Comparison of ENCODE assay signal across 23 mouse cellular contexts in the genomic region with DNA sequence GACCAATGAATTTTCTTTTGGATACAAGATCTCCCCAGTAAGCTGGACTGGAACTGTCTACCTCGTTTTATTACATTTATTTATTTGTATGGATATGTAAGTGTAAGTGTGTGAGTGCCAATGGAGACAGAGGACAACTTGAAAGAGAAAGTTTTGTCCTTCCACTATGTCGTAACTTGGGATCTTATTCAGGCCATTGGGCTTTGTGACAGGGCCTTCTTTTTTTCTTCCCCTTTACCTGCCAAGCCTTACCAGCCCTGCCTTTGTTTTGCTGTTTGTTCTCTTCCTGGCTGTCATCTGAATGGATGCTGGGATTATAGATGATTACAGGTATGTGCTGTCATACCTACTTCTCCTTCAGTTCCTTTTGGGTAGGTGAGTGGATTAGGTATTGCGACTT.
"Had no signal": no experiment of that assay in that cellular context is flagged by ENCODE, and none has a peak within 500 bp of the region (broad histone marks: within the 10 kb centered on the region; RNA-seq: fewer than 3 reads in every experiment).

No protein-coding gene starts in this region.

- H3K9ac ChIP-seq: heart, embryonic 12.5 days; hindbrain, embryonic 12.5 days; hindbrain, embryonic 14.5 days; intestine, embryonic 15.5 days; limb, embryonic 12.5 days; liver, embryonic 13.5 days; liver, embryonic 15.5 days; liver, postnatal 0 days had no signal

- H3K4me3 ChIP-seq: gastrocnemius, adult 2 months; heart, adult 2 months; heart, embryonic 10.5 days; heart, embryonic 12.5 days; hindbrain, embryonic 10.5 days; hindbrain, embryonic 12.5 days; intestine, embryonic 15.5 days; limb, embryonic 10.5 days; limb, embryonic 12.5 days; liver, embryonic 13.5 days; liver, embryonic 15.5 days had no signal

- H3K36me3 ChIP-seq: hindbrain, embryonic 12.5 days; intestine, embryonic 15.5 days had no signal

- H3K27ac ChIP-seq: gastrocnemius, adult 2 months; heart, adult 2 months; heart, embryonic 10.5 days; hindbrain, embryonic 10.5 days; hindbrain, embryonic 12.5 days; hindbrain, embryonic 14.5 days; intestine, embryonic 15.5 days; limb, embryonic 10.5 days; limb, embryonic 12.5 days; liver, embryonic 13.5 days; liver, embryonic 15.5 days had no signal

- H3K27me3 ChIP-seq: heart, embryonic 12.5 days; hindbrain, embryonic 12.5 days; intestine, embryonic 15.5 days; limb, embryonic 12.5 days; liver, embryonic 13.5 days; liver, embryonic 15.5 days had no signal

- DNase-seq: gastrocnemius, adult 2 months; gastrocnemius, postnatal 10 days; gastrocnemius, postnatal 25 days; heart, adult 2 months; heart, postnatal 10 days; heart, postnatal 4 days; kidney, adult 18-20 months; kidney, adult 8-10 months; kidney, postnatal 10 days; kidney, postnatal 25 days; kidney, postnatal 4 days; layer of hippocampus, adult 9-11 months; liver, embryonic 13.5 days; liver, postnatal 0 days had no signal

- H3K4me1 ChIP-seq: intestine, embryonic 15.5 days; limb, embryonic 10.5 days; limb, embryonic 12.5 days had no signal
